Mouse (Mus musculus): ENCODE measurements at regions not wholly inside any gene's neighbourhood (a gene's known extent, or its start where the extent isn't known, plus 50 kb on each side); places are given as distances from the start of the nearest gene placed in this dataset.

GRCm38 (mm10) chr14:61818365-61818764 is 211.1 kb downstream of the Kcnrg start:
- no peak overlapping the region for H3K27ac ChIP-seq (ENCODE audit: control insufficient read depth, insufficient read depth, low read length)
- H3K4me3 ChIP-seq (ENCODE audit: control insufficient read depth, insufficient read depth, low read length): no peak overlapping the region
- no peaks in the 10 kb centered on the region for H3K36me3 ChIP-seq (ENCODE audit: control insufficient read depth, insufficient read depth, low read length)
- H3K27me3 ChIP-seq (ENCODE audit: control insufficient read depth, insufficient read depth, low read length): no peaks in the 10 kb centered on the region
- DNase-seq: no peak
- TF ChIP-seq POLR2A (IDR thresholded peaks at IDR 0.05; ENCODE audit: control insufficient read depth, extremely low read depth, insufficient read depth, low read length, poor library complexity): no peak
- no peak for TF ChIP-seq CTCF (IDR thresholded peaks at IDR 0.05; ENCODE audit: borderline replicate concordance, control insufficient read depth, extremely low read depth, insufficient read depth, low read length, poor library complexity)
- H3K4me1 ChIP-seq (replicated peaks; ENCODE audit: control insufficient read depth, insufficient read depth, low read length): 0 out of 2 replicates have a peak, but pooled peaks cover 3% of the 10 kb centered on the region
- 91% methylated on average over 2 of the region's 2 CpGs for WGBS

- no peak for DNase-seq
- TF ChIP-seq CTCF (IDR thresholded peaks at IDR 0.05; ENCODE audit: borderline replicate concordance, control insufficient read depth, extremely low read depth, insufficient read depth, low read length, poor library complexity) (no peak), POLR2A (IDR thresholded peaks at IDR 0.05; ENCODE audit: control insufficient read depth, extremely low read depth, insufficient read depth, low read length, poor library complexity) (no peak)
- Histone ChIP-seq H3K27me3 (ENCODE audit: control insufficient read depth, insufficient read depth, low read length) (no peaks in the 10 kb centered on the region), H3K4me3 (ENCODE audit: control insufficient read depth, insufficient read depth, low read length) (no peak overlapping the region), H3K4me1 (replicated peaks; ENCODE audit: control insufficient read depth, insufficient read depth, low read length) (0 out of 2 replicates have a peak, but pooled peaks cover 3% of the 10 kb centered on the region), H3K27ac (ENCODE audit: control insufficient read depth, insufficient read depth, low read length) (no peak overlapping the region), H3K36me3 (ENCODE audit: control insufficient read depth, insufficient read depth, low read length) (no peaks in the 10 kb centered on the region)
- WGBS: 95% methylated on average over 2 of the region's 2 CpGs
Measured at GRCm38 (mm10) chr14:61819251-61819650, 212.0 kb downstream of the Kcnrg start.

- 17% methylated on average over 8 of the region's 8 CpGs for WGBS
- TF ChIP-seq POLR2A (IDR thresholded peaks at IDR 0.05; ENCODE audit: control insufficient read depth, extremely low read depth, insufficient read depth, low read length, poor library complexity) (no peak), CTCF (IDR thresholded peaks at IDR 0.05; ENCODE audit: borderline replicate concordance, control insufficient read depth, extremely low read depth, insufficient read depth, low read length, poor library complexity) (no peak)
- DNase-seq: no peak
- Histone ChIP-seq H3K4me1 (replicated peaks; ENCODE audit: control insufficient read depth, insufficient read depth, low read length) (peaks cover 7% of the 10 kb centered on the region; the same call in 1 of the 2 replicates), H3K27me3 (ENCODE audit: control insufficient read depth, insufficient read depth, low read length) (no peaks in the 10 kb centered on the region), H3K36me3 (ENCODE audit: control insufficient read depth, insufficient read depth, low read length) (no peaks in the 10 kb centered on the region), H3K4me3 (ENCODE audit: control insufficient read depth, insufficient read depth, low read length) (no peak overlapping the region), H3K27ac (ENCODE audit: control insufficient read depth, insufficient read depth, low read length) (no peak overlapping the region)
Measured at GRCm38 (mm10) chr14:61834291-61834936, 227.2 kb downstream of the Kcnrg start.

- 9% methylated on average over 6 of the region's 6 CpGs for WGBS
- no peak for DNase-seq
- Histone ChIP-seq H3K27ac (ENCODE audit: control insufficient read depth, insufficient read depth, low read length) (no peak overlapping the region), H3K4me1 (replicated peaks; ENCODE audit: control insufficient read depth, insufficient read depth, low read length) (peaks cover 7% of the 10 kb centered on the region; the same call in 1 of the 2 replicates), H3K27me3 (ENCODE audit: control insufficient read depth, insufficient read depth, low read length) (no peaks in the 10 kb centered on the region), H3K4me3 (ENCODE audit: control insufficient read depth, insufficient read depth, low read length) (no peak overlapping the region), H3K36me3 (ENCODE audit: control insufficient read depth, insufficient read depth, low read length) (no peaks in the 10 kb centered on the region)
- TF ChIP-seq CTCF (IDR thresholded peaks at IDR 0.05; ENCODE audit: borderline replicate concordance, control insufficient read depth, extremely low read depth, insufficient read depth, low read length, poor library complexity) (no peak), POLR2A (IDR thresholded peaks at IDR 0.05; ENCODE audit: control insufficient read depth, extremely low read depth, insufficient read depth, low read length, poor library complexity) (no peak)
Measured at GRCm38 (mm10) chr14:61835729-61836128, 228.5 kb downstream of the Kcnrg start.

GRCm38 (mm10) chr14:61836231-61836630 is 229.0 kb downstream of the Kcnrg start:
- 6% methylated on average over 6 of the region's 6 CpGs for WGBS
- DNase-seq: peak; percentile 8
- TF ChIP-seq POLR2A (IDR thresholded peaks at IDR 0.05; ENCODE audit: control insufficient read depth, extremely low read depth, insufficient read depth, low read length, poor library complexity) (no peak), CTCF (IDR thresholded peaks at IDR 0.05; ENCODE audit: borderline replicate concordance, control insufficient read depth, extremely low read depth, insufficient read depth, low read length, poor library complexity) (no peak)

GRCm38 (mm10) chr14:61836965-61837364 is 229.7 kb downstream of the Kcnrg start:
- DNase-seq: no peak
- H3K4me3 ChIP-seq (ENCODE audit: control insufficient read depth, insufficient read depth, low read length): no peak overlapping the region
- H3K27me3 ChIP-seq (ENCODE audit: control insufficient read depth, insufficient read depth, low read length): no peaks in the 10 kb centered on the region
- peaks cover 7% of the 10 kb centered on the region; the same call in 1 of the 2 replicates for H3K4me1 ChIP-seq (replicated peaks; ENCODE audit: control insufficient read depth, insufficient read depth, low read length)
- H3K36me3 ChIP-seq (ENCODE audit: control insufficient read depth, insufficient read depth, low read length): no peaks in the 10 kb centered on the region
- TF ChIP-seq POLR2A (IDR thresholded peaks at IDR 0.05; ENCODE audit: control insufficient read depth, extremely low read depth, insufficient read depth, low read length, poor library complexity) (no peak), CTCF (IDR thresholded peaks at IDR 0.05; ENCODE audit: borderline replicate concordance, control insufficient read depth, extremely low read depth, insufficient read depth, low read length, poor library complexity) (no peak)
- H3K27ac ChIP-seq (ENCODE audit: control insufficient read depth, insufficient read depth, low read length): no peak overlapping the region
- WGBS: 93% methylated on average over 4 of the region's 4 CpGs

More at GRCm38 (mm10) chr14:61836231-61836630, 229.0 kb downstream of the Kcnrg start:
- Histone ChIP-seq H3K4me1 (replicated peaks; ENCODE audit: control insufficient read depth, insufficient read depth, low read length) (peaks cover 7% of the 10 kb centered on the region; the same call in 1 of the 2 replicates), H3K36me3 (ENCODE audit: control insufficient read depth, insufficient read depth, low read length) (no peaks in the 10 kb centered on the region), H3K4me3 (ENCODE audit: control insufficient read depth, insufficient read depth, low read length) (no peak overlapping the region), H3K27ac (ENCODE audit: control insufficient read depth, insufficient read depth, low read length) (no peak overlapping the region), H3K27me3 (ENCODE audit: control insufficient read depth, insufficient read depth, low read length) (no peaks in the 10 kb centered on the region)

Measured in thymus, adult 2 months (tissue).